Mouse (Mus musculus) CH12.LX (cell line): ENCODE results near the gene Osgin1. TPM values are rescaled to one million over a fixed set of nuclear protein-coding genes. Genes with fewer than 3 reads are reported as not detected.

ENCODE experiments used
- DNase-seq: peaks from one replicate; pipeline ENCODE4 v3.0.0-alpha.2; 2013; ENCODE audit errors: extremely low read depth
- H3K27ac ChIP-seq: 2 replicates; pipeline ENCODE4 v1.5.1; 2012; ENCODE audit warnings: low read depth, mild to moderate bottlenecking, control low read depth, moderate library complexity; ENCODE audit not compliant: insufficient read depth
- H3K27me3 ChIP-seq: replicated peaks from 2 replicates; pipeline ENCODE3; 2012; ENCODE audit warnings: inconsistent platforms
- H3K36me3 ChIP-seq, 2 experiments: replicated peaks in 1 of 2; 2 replicates each; pipeline versions ENCODE3 to v1.6.1; 2012; ENCODE audit warnings: inconsistent platforms in 1 of 2, low read length in 1 of 2, mild to moderate bottlenecking in 1 of 2, mixed read lengths in 1 of 2, moderate library complexity in 1 of 2; ENCODE audit not compliant: control insufficient read depth in 1 of 2, insufficient read depth in 1 of 2
- H3K4me1 ChIP-seq, 2 experiments: 2 replicates each; pipeline ENCODE4 v1.6.1; 2012; ENCODE audit warnings: inconsistent platforms in 1 of 2, moderate library complexity in 1 of 2; ENCODE audit not compliant: insufficient read depth in 2 of 2, control insufficient read depth in 1 of 2
- H3K4me2 ChIP-seq: 2 replicates; pipeline ENCODE4 v1.6.1; 2012; ENCODE audit warnings: low read depth, mild to moderate bottlenecking, control low read depth; ENCODE audit not compliant: poor library complexity, insufficient read depth, severe bottlenecking
- H3K4me3 ChIP-seq, 3 experiments: fragments of 150-350 bp in 1 of 3; sonication (generic) in 1 of 3; replicated peaks in 1 of 3; 2 replicates each; pipeline versions ENCODE3 to v1.5.1; 2011 to 2012; ENCODE audit warnings: low read depth in 2 of 3, low read length in 2 of 3, mild to moderate bottlenecking in 2 of 3, moderate library complexity in 2 of 3, control low read depth in 1 of 3, improper control_type of control experiment in 1 of 3, inconsistent platforms in 1 of 3, mixed read lengths in 1 of 3; ENCODE audit not compliant: poor library complexity in 1 of 3
- H3K79me2 ChIP-seq: replicated peaks from 2 replicates; pipeline ENCODE4 v1.6.1; 2012; ENCODE audit warnings: mild to moderate bottlenecking, moderate library complexity; ENCODE audit not compliant: control insufficient read depth, poor library complexity, insufficient read depth, severe bottlenecking; ENCODE audit errors: extremely low read depth
- H3K9ac ChIP-seq: 2 replicates; pipeline ENCODE4 v1.6.1; 2012; ENCODE audit warnings: low read depth, mild to moderate bottlenecking, control low read depth, moderate library complexity; ENCODE audit not compliant: insufficient read depth
- H3K9me3 ChIP-seq: replicated peaks from 2 replicates; pipeline ENCODE3; 2012; ENCODE audit warnings: low read length, inconsistent platforms, mixed read lengths
- CHD1 ChIP-seq: IDR thresholded peaks from 2 replicates; pipeline ENCODE4 v1.6.1; 2012; ENCODE audit warnings: low read depth, low read length, improper control_type of control experiment, inconsistent platforms
- E2F4 ChIP-seq: IDR thresholded peaks from 2 replicates; pipeline ENCODE4 v1.6.1; 2011; ENCODE audit warnings: low read depth, low read length, improper control_type of control experiment; ENCODE audit not compliant: insufficient replicate concordance
- MAZ ChIP-seq: IDR thresholded peaks from 2 replicates; pipeline ENCODE4 v1.6.1; 2012; ENCODE audit warnings: low read depth, mild to moderate bottlenecking, inconsistent platforms, low read length, improper control_type of control experiment, moderate library complexity
- NELFE ChIP-seq: IDR thresholded peaks from 2 replicates; pipeline ENCODE4 v1.6.1; 2011; ENCODE audit warnings: low read depth, low read length, improper control_type of control experiment
- POLR2AphosphoS2 ChIP-seq: IDR thresholded peaks from 2 replicates; pipeline ENCODE4 v1.6.1; 2011; ENCODE audit warnings: low read depth, low read length, improper control_type of control experiment
- RAD21 ChIP-seq: IDR thresholded peaks from 2 replicates; pipeline ENCODE4 v1.6.1; 2011; ENCODE audit warnings: low read depth, mild to moderate bottlenecking, low read length, improper control_type of control experiment, moderate library complexity
- TBP ChIP-seq: conservative IDR thresholded peaks from 2 replicates; pipeline ENCODE4 v1.6.1; 2011; ENCODE audit warnings: low read depth, low read length, improper control_type of control experiment
- ZKSCAN1 ChIP-seq: IDR thresholded peaks from 2 replicates; pipeline ENCODE4 v1.6.1; 2012; ENCODE audit warnings: low read depth, inconsistent platforms, low read length, improper control_type of control experiment, borderline replicate concordance
- ZNF384 ChIP-seq: IDR thresholded peaks from 2 replicates; pipeline ENCODE4 v1.6.1; 2012; ENCODE audit warnings: low read depth, low read length, improper control_type of control experiment, inconsistent platforms
- dilution Hi-C: fragments of 300-500 bp; cut with MboI; formaldehyde crosslinking; loops from 2 replicates; pipeline ENCODE4 v1.14.3; 2020; ENCODE audit warnings: low sequenced_read_pairs; ENCODE audit not compliant: extremely low pct_unique_long_range_greater_than_20kb, extremely low pct_ligation_motif_present
- in situ Hi-C: fragments of 300-500 bp; cut with MboI; formaldehyde crosslinking; loops from 3 replicates; pipeline ENCODE4 v1.14.3; 2019; ENCODE audit warnings: low sequenced_read_pairs, low pct_ligation_motif_present, low pct_unique_long_range_greater_than_20kb, mixed read lengths
- polyA plus RNA-seq: library from polyadenylated mRNA; unstranded; fragments of >175 nt; gene quantifications from 2 replicates; pipeline ENCODE4 v1.2.1, GENCODE M21; 2012; ENCODE audit warnings: low read depth; ENCODE audit not compliant: insufficient read length
- total RNA-seq, 2 experiments: library from RNA; depleted of rRNA; stranded (reverse); fragments of 300-350 nt in 1 of 2; fragments of >200 nt in 1 of 2; gene quantifications; 2 replicates each; pipeline ENCODE4 v1.2.3; 2012 to 2014

Osgin1 gene
- total and polyA plus RNA-seq, 3 experiments: 0.15 to 3.0 (median 0.47) TPM

DNA sequence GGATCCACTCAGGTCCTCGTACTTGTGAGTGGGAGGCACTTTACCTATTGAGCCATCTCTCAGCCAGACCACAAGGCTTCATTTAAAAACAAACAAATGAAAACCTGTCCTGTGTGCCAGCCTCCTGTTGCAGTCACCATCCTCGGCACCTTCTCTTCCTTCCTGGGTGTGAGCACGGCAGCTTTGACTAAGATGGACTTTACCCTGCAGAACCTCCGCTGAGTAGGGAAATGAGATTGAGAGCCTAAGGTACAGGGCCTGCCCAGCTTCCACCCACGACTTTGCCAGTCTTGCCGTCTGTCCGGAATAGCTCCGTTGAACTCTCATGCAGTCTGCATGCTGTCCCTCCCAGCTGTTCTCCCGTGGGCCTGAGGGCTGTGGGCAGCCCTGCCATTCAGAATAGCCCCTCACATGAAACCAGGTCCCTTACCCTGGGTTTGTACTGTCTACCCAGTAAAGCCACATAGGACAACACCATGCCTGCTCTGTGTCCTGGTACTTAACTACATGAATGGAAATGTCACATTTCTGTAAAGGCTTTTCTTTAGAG, 33.7 kb upstream of the Osgin1 start:
- in situ Hi-C loops (no loop called here), dilution Hi-C loops (no loop called here)

GRCm38 (mm10) chr8:119400904-119401303, 33.0 kb upstream of the Osgin1 start:
- no peaks in the 10 kb centered on the region for H3K27me3 ChIP-seq
- in situ Hi-C loops (no loop called here), dilution Hi-C loops (no loop called here)
- H3K9me3 ChIP-seq: no peaks in the 10 kb centered on the region
- H3K36me3 ChIP-seq: peaks cover 20 to 45% of the 10 kb centered on the region in 2 experiments
- H3K27ac ChIP-seq: no peak overlapping the region
- H3K4me2 ChIP-seq: no peak overlapping the region
- no peak for DNase-seq
- H3K9ac ChIP-seq: no peak overlapping the region
- H3K4me1 ChIP-seq: peaks cover 8 to 10% of the 10 kb centered on the region in 2 experiments
- no peak overlapping the region for H3K4me3 ChIP-seq
- H3K79me2 ChIP-seq: no peaks in the 10 kb centered on the region
- TF ChIP-seq MAZ: no peak

More for the DNA sequence above, 33.7 kb upstream of the Osgin1 start:
- Histone ChIP-seq H3K4me2 (no peak overlapping the region), H3K27ac (no peak overlapping the region), H3K9ac (no peak overlapping the region), H3K27me3 (no peaks in the 10 kb centered on the region), H3K4me1 (peaks cover 12 to 15% of the 10 kb centered on the region in 2 experiments), H3K79me2 (no peaks in the 10 kb centered on the region), H3K9me3 (no peaks in the 10 kb centered on the region), H3K36me3 (peaks cover 18 to 43% of the 10 kb centered on the region in 2 experiments), H3K4me3 (no peak overlapping the region)
- no peak for DNase-seq
- TF ChIP-seq POLR2AphosphoS2 (no peak), RAD21 (no peak), E2F4 (no peak), TBP (no peak), ZKSCAN1 (no peak), NELFE (no peak)

- H3K9ac ChIP-seq: no peak overlapping the region
- in situ Hi-C loops (no loop called here), dilution Hi-C loops (no loop called here)
- H3K4me3 ChIP-seq: no peak overlapping the region
- TF ChIP-seq CHD1: no peak
- no peak for TF ChIP-seq ZNF384
- H3K27me3 ChIP-seq: no peaks in the 10 kb centered on the region
- H3K4me2 ChIP-seq: no peak overlapping the region
- H3K4me1 ChIP-seq: peaks cover 6 to 12% of the 10 kb centered on the region in 2 experiments; a peak in 2 of 4 replicates
- H3K36me3 ChIP-seq: peaks cover 38 to 53% of the 10 kb centered on the region in 2 experiments
- DNase-seq: no peak
- H3K9me3 ChIP-seq: no peaks in the 10 kb centered on the region
- H3K79me2 ChIP-seq: no peaks in the 10 kb centered on the region
- H3K27ac ChIP-seq: no peak overlapping the region
Measured at GRCm38 (mm10) chr8:119403912-119404311, 30.0 kb upstream of the Osgin1 start.
